Mouse (Mus musculus): ENCODE results near the gene Pgap2.
A peak's percentile ranks its signal among the peaks of the same experiment; 100 is the strongest.

Pgap2 gene

GRCm38 (mm10) chr7:102209756-102210721, at the start of gene Pgap2, which contains the start of gene Nup98:
TSS of gene Pgap2 (plus strand) at chr7:102210208.
TSS of gene Nup98 (minus strand) at chr7:102210176.
- DNase-seq, result peak; percentile 94 to 95

DNA sequence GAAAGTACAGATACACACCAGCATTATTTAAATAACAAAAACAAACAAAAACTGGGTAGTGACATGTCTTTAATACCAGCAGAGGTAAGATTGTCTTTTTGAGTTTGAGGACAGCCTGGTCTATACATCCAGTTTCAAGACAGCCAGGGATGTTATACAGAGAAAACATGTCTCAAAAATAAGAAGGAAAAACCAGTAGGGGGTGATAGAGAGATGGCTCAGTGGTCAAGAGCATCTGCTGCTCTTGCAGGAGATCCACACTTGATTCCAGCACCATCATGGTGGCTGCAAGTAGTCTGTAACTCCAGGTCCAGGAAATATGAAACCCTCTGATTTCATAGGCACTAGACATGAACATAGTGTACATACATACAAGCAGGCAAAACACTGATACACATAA, 39.7 kb upstream of the Pgap2 start:
- no peak for DNase-seq

DNA sequence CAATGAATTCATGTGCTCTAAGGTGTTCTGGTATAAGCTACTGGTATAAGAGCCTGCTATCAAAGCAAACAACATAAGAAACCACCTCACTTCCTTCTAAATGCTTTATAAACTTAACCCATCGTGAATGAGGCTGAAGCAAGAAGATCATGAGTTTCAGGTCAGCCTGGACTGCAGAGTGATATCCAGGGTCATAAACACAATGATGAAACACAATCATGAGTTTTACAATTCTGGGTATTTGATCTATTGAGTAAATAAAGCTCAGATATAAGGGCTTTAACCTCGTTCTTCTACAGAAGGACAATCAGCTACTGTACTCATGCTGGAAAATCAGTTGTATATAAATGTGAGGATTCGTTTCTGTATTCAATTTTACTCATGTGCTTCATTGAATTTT, 26.2 kb upstream of the Pgap2 start:
- no peak for DNase-seq

DNA sequence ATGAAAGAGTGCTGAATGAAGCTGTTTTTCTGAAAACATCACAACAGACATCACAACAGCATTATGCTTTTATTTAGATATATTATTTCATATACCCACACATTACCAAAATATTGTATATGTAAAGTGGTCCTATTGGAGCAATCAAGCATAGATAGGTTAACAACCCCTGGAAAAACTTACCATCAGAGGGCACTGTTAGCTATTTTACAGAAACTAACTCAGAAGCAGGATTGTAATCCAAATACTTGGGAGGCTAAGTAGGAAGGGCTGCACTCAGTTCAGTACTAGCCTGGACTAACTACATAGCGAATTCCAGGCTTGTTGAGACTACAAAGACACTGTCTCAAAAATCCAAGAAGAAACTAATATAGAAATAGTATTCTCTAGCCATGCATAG, 17.7 kb upstream of the Pgap2 start:
- DNase-seq, result no peak

DNA sequence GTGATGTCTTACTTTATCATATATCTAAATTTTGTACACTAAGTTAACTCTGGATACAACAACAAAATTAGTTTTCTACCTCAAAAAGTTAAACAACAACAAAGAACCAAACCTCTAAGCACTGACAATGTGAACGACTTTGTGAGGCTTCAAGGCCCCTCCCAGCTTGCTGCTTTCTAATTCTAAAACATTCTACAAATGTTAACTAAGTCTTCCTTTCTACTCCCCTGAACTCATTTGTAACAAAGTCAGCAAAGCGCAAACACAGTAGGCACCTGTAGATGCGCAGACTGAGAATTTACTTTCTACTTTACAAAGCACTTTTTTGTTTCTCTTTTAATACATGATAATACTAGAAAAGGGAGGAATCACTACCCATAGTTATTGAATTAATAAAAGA, 9.4 kb upstream of the Pgap2 start:
- DNase-seq, result no peak

- no peak for DNase-seq
Measured at GRCm38 (mm10) chr7:102200996-102201785, 8.8 kb upstream of the Pgap2 start.

DNA sequence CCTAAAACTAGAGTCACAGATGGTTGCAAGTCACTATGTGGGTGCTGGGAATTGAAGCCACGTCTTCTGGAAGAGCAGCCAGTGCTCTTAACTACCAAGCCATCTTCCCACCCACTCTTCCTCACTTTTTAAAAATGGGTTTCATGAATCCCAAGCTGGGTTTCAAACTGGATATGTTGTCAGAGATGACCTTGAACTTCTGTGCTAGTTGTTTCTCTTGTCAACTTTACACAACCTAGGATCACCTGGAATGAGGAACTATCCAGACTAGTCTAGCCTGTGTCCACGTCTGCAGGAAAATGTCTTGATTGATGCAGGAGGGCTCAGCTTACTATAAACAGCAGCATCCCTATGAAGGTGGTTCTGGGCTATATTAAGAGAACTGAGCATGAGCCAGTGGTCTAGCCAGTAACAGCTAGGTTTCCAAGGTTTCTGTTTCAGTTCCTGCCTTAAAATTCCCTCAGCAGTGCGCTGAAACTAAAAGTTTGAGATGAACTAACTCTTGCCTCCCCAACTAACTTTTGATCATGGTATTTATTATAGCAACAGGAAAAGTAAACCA, 5.6 kb upstream of the Pgap2 start:
- DNase-seq, result no peak

DNA sequence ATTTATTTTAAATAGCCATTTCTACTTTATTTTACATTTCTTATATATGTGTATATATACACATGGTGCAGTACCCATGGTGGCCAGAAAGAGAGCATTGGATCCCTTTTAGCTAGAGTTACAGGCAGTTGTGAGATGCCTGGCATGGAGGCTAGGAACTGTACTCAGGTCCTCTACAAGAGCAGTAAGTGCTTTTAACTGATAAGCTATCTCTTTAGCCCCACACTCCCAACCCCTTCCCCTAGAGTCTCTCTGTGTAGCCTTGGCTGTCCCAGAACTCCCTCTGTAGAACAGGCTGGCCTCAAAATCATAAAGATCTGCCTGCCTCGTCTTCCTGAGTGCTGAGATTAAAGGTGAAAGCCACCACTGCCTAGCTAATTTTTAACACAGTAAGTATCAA, 4.4 kb upstream of the Pgap2 start:
- no peak for DNase-seq

- no peak for DNase-seq
Measured at GRCm38 (mm10) chr7:102208806-102209363, 1.1 kb upstream of the Pgap2 start.

GRCm38 (mm10) chr7:102211071-102211470, 1.1 kb downstream of the Pgap2 start:
- no peak for DNase-seq

DNA sequence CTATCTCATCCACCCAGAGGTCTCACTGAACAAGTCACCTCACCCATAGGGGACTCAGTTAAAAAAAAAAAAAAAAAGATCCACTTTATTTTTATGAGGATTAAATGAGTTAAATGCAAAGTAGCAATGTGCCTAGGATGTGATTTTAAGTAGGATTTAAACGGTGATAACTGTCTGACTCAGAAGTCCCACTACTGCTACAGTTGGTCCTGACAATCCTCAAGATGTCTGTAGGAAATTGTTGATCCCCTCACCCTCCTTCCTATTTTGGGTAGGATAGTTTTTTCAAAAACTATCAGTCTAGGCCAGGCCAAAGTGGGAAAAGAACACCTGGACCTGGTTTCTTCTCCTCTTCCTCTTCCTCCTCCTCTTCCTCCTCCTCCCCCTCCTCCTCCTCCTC, 11.9 kb downstream of the Pgap2 start:
- no peak for DNase-seq

GRCm38 (mm10) chr7:102222336-102222735, 12.3 kb downstream of the Pgap2 start:
- no peak for DNase-seq

GRCm38 (mm10) chr7:102222830-102223556, 13.0 kb downstream of the Pgap2 start:
- DNase-seq, result peak; percentile 61 to 73

- no peak for DNase-seq
Measured at GRCm38 (mm10) chr7:102223883-102224738, 14.1 kb downstream of the Pgap2 start.

DNA sequence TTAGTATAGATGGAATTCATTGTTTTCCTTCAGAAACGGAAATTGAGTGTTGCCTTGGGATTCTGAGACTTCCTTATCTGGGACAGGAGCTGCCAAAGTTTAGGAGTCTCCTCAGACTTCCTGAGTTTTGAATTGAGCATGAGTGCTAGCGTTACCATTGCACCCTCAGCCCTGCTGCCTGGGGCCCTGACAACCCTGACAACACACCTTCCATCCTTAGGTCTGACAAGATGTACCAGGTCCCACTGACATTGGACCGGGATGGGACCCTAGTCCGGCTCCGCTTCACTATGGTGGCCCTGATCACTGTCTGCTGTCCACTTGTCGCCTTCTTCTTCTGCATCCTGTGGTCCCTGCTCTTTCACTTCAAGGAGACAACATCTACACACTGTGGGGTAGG, 16.0 kb downstream of the Pgap2 start:
- DNase-seq, result no peak

DNA sequence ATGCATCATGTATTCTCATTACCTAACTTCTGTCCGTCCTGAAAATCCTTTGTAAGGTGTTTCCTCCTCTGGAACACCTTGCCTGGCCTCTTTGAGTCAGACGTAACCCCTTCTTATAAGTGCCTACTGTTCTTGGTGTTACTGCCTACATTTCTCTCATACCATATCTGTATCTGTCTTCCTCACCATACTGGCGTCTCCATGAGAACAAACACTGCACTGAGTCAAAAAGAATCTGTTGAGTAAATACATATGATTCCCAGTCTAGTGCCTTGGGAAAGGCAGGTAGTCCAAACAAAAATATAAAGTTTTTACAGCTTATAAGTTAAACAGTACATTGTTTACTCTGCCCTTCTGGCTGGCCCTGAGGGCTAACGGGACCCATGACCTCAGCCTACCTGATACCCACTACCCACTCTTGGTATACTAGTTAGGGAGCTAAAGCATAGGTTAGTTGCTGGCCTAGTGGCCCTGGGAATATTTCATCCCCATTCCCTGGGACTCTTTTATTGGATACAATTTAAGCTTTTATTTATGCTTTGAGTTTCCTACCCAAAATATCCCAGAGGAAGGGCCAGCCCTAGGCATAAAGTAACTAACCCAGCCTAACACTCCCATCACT, 18.2 kb downstream of the Pgap2 start:
- no peak for DNase-seq

GRCm38 (mm10) chr7:102229814-102230213, 19.8 kb downstream of the Pgap2 start:
- no peak for DNase-seq

DNA sequence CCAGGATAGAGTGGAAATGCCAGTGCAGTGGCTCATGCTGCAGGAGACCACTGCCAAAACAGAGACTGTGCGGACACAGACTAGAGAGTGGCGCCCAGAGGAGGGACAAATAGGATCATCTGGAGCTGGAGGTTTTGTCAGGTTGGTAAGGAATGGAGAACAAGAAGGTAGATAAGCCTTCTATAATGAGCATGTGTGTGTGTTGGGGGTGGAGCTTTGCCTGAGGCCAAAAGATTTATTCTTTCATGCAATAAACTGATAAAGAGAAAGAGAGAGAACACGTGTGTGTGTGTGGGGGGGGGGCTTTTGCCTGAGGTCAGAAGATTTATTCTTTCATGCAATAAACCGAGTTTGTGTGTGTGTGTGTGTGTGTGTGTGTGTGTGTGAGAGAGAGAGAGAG, 23.1 kb downstream of the Pgap2 start:
- no peak for DNase-seq

DNA sequence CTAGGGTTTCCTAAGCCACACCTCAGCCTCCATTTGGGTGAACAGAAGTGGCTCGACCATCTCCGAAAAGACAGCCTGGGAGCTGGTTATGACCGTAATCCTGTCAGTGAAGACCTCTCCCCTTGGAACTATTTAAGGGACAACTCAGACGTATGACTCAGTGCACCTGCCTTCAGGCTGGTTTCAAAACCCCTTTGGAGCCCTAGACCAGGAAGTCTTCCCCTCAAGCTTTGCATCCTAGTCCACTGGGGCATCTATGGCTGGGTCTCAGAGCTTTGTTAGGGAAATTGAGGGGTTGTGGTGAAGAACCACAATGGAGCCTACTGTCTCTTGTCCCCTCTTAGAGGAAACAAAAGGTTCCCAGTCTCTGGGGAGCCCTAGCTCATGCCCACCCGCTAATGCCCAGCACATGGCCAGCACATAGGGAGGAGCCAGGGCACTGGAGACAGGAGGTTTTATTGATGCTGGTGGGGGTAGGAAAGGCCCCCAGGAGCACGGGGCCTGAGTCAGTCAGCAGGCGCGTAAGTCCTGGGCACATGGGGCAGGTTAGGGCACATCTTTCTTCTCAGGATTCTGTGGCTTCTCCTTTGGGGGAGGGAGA, 28.8 kb downstream of the Pgap2 start:
- DNase-seq, result no peak

DNA sequence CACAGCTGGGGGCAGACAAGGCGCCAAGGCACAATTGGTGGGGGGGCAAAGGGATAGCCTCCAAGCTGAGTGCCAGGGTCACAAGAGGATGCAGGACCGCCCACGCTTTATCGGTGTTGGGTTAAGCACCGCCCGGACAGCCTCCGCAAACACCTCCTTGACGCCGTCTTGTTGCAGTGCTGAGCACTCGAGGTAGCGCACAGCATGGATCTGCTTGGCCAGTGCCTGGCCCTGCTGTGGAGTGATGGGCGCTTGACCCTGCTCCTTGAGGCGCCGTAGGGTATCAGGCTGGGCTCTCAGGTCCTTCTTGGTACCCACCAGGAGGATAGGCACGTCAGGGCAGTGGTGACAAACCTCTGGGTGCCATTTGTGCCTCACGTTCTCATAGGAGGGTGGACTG, 29.6 kb downstream of the Pgap2 start:
- DNase-seq, result no peak

- no peak for DNase-seq
Measured at GRCm38 (mm10) chr7:102242371-102242770, 32.4 kb downstream of the Pgap2 start.

All from spleen, adult 18-20 months (tissue).